Mouse (Mus musculus) liver, postnatal 0 days (tissue): ENCODE results near the gene Yars2. TPM values are rescaled to one million over a fixed set of nuclear protein-coding genes. Genes with fewer than 3 reads are reported as not detected.
"Not testable (repeated sequence)": the region's sequence is repeated elsewhere in the genome, so short reads cannot be mapped to it uniquely, and the experiment has no call there.

Experiments used
- ATAC-seq: fragments of 200-750 bp; cut with Nextera tagmentation; 2 replicates; pipeline ENCODE4 v1.8.0; 2017; ENCODE audit warnings: mild to moderate bottlenecking, moderate library complexity
- DNase-seq: peaks from one replicate; pipeline ENCODE4 v3.0.0-alpha.2; 2016
- H3K27ac ChIP-seq: fragments of 300-500 bp; sonication (generic); 2 replicates; pipeline ENCODE4 v1.5.1; 2014; ENCODE audit warnings: antibody characterized with exemption, moderate library complexity, mild to moderate bottlenecking, low read depth
- H3K27me3 ChIP-seq: fragments of 300-500 bp; sonication (generic); 2 replicates; pipeline ENCODE4 v1.6.1; 2014; ENCODE audit warnings: low read length, control low read depth, mixed read lengths; ENCODE audit not compliant: insufficient read depth
- H3K36me3 ChIP-seq: fragments of 300-500 bp; sonication (generic); replicated peaks from 2 replicates; pipeline ENCODE4 v1.6.1; 2014; ENCODE audit warnings: mild to moderate bottlenecking, control low read depth, low read length, moderate library complexity, mixed read lengths; ENCODE audit not compliant: insufficient read depth
- H3K4me1 ChIP-seq: fragments of 300-500 bp; sonication (generic); 2 replicates; pipeline ENCODE4 v1.6.1; 2014; ENCODE audit warnings: antibody characterized with exemption, mild to moderate bottlenecking, control low read depth; ENCODE audit not compliant: insufficient read depth
- H3K4me2 ChIP-seq: fragments of 300-500 bp; sonication (generic); 2 replicates; pipeline ENCODE4 v1.6.1; 2014; ENCODE audit warnings: low read depth, mild to moderate bottlenecking, low read length, moderate library complexity, mixed read lengths
- H3K4me3 ChIP-seq: fragments of 300-500 bp; sonication (generic); 2 replicates; pipeline ENCODE4 v1.5.1; 2014; ENCODE audit warnings: low read depth, low read length
- H3K9ac ChIP-seq: fragments of 300-500 bp; sonication (generic); replicated peaks from 2 replicates; pipeline ENCODE4 v1.6.1; 2014; ENCODE audit warnings: mild to moderate bottlenecking, moderate library complexity
- H3K9me3 ChIP-seq: fragments of 300-500 bp; sonication (generic); 2 replicates; pipeline ENCODE4 v1.6.1; 2016; ENCODE audit warnings: mild to moderate bottlenecking, control low read depth, low read length, mixed read lengths
- CTCF ChIP-seq: sonication (generic); IDR thresholded peaks from 2 replicates; pipeline ENCODE4 v1.5.1; 2016; ENCODE audit warnings: antibody characterized with exemption, low read depth
- EP300 ChIP-seq: IDR thresholded peaks from 2 replicates; pipeline ENCODE4 v1.6.1; 2016; ENCODE audit warnings: antibody characterized with exemption, low read depth, mild to moderate bottlenecking
- WGBS: fragments of 180-500 bp; shearing (Covaris S2); extraction: QIAGEN DNeasy Blood & Tissue Kit; methylation state at CpG from one replicate; pipeline ENCODE4 v1.1.7; 2014; ENCODE audit not compliant: insufficient replicate concordance; 5-methylcytosine and 5-hydroxymethylcytosine counted together
- polyA plus RNA-seq: library from polyadenylated mRNA; unstranded; fragments of >200 nt; fragmentation: Nextera tagmentation; extraction: Ambion mirVana; gene quantifications from 2 replicates; pipeline ENCODE4 v1.2.1, GENCODE M21; 2015

Yars2 gene
- polyA plus RNA-seq, 1 experiment from 2014 or later: 17.8 TPM

DNA sequence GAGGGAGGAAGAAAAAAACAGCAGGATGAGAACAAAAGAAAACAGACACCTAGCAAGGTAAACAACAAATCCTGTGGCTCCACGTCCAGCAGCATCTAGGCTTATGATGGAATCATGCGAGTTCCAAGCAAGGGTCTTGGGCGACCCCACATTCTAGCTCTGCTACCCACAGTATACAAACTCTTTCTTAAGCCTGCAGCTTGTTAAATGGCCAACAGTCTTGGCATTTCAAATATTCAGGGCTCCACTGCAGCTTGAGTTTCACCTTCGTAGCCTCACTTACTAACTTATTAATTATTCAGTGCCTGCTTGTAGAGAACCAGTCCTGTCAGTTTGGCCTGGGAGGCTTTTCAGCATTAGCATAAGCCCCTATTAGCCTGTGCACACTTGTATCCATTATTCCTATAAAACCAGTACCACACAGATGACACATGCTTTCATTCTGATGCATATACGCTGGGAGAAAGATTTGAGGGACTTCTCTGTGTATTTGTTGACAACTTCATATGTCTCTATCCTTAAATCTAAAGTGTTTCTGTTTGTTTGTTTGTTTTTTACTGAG is 23.1 kb downstream of the Yars2 start:
- H3K4me2 ChIP-seq: no peak overlapping the region
- ATAC-seq (no peak), DNase-seq (no peak)
- no peaks in the 10 kb centered on the region for H3K4me1 ChIP-seq
- no peak for TF ChIP-seq CTCF
- no peak for TF ChIP-seq EP300
- no peak overlapping the region for H3K27ac ChIP-seq
- WGBS: 81% methylated on average over 5 of the region's 5 CpGs
- no peaks in the 10 kb centered on the region for H3K27me3 ChIP-seq
- peaks cover 37% of the 10 kb centered on the region for H3K36me3 ChIP-seq
- H3K4me3 ChIP-seq: no peak overlapping the region
- no peak overlapping the region for H3K9ac ChIP-seq
- H3K9me3 ChIP-seq: no peaks in the 10 kb centered on the region

DNA sequence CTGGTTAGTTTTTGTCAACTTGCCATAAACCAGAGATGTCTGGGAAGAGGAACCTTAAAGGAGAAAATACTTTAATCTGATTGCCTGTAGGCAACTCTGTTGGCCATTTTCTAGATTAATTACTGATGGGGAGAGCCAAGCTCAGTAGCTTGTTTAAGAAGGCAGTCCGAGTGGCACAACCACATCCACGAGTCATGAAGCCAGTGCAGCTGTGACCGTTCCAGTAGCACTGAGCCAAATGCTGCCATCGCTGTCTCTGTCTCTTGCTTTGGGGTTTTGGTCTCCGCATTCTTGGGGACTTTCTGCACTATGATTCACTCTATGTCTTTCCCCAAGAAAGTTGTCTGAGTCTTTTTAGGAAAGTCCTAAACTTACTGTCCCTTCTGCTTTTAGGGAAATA is 43.7 kb downstream of the Yars2 start:
- WGBS: 85% methylated on average over 5 of the region's 5 CpGs
- no peak for TF ChIP-seq CTCF
- TF ChIP-seq EP300: no peak
- Histone ChIP-seq H3K27me3 (no peaks in the 10 kb centered on the region), H3K9me3 (no peaks in the 10 kb centered on the region), H3K27ac (no peak overlapping the region), H3K4me3 (no peak overlapping the region), H3K36me3 (peaks cover 11% of the 10 kb centered on the region), H3K4me2 (no peak overlapping the region), H3K4me1 (no peaks in the 10 kb centered on the region), H3K9ac (no peak overlapping the region)
- DNase-seq (no peak), ATAC-seq (no peak)

DNA sequence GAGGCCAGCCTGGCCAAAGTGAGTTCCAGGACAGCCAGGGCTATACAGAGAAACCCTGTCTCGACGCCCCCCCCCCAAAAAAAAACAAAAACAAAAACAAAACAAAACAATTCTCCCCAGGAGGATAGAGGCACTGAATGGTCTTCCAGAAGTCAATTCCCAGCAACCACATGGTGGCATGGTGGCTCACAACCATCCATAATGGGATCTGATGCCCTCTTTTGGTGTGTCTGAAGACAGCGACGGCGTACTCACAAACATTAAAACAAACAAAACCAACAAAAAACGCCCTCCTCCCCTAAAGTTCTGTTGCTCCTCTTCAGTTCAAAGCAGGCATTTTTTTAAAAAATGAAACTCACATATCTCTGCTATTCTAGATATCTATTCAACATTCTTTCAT is 55.1 kb downstream of the Yars2 start:
- ATAC-seq (no peak), DNase-seq (no peak)
- peak overlapping the region; percentile 75 for H3K4me2 ChIP-seq
- H3K27me3 ChIP-seq: no peaks in the 10 kb centered on the region
- H3K9me3 ChIP-seq: no peaks in the 10 kb centered on the region
- H3K36me3 ChIP-seq: no peaks in the 10 kb centered on the region
- peak overlapping the region; percentile 86 for H3K4me3 ChIP-seq
- 4% methylated on average over 6 of the region's 6 CpGs for WGBS
- H3K27ac ChIP-seq: peak overlapping the region; percentile 95
- TF ChIP-seq CTCF (peak; percentile 48), EP300 (no peak)
- peaks cover 9% of the 10 kb centered on the region for H3K4me1 ChIP-seq
- H3K9ac ChIP-seq: peak overlapping the region; percentile 86

DNA sequence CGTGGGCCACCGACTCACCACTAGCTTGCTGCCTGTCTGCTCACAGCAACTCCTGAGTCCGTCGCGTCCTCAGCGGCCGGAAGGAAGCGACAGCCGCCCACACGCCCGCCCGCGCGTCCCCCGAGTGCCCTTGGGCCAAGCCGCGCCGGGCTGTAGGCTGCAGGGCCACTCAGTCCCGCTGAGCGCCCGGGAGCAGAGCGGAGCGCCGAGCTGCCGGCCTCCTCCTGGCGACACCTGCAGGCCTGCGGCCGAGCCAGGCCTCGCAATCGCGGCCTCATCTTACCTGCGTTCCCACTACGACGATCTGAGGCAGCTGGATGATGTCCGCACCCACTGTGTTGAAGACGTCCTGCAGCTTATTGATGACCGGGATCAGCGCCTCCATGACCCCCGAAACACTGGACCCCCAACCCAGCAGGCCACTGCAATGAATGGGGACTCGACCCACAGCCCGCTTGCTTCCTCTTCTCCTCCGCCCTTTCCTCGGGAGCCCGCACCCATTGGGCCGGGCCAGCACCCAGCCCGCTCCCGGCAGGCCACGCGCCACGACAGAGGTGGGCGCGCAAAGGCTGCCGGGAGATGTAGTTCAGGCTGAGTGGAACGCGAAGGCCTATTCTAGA is 55.8 kb downstream of the Yars2 start, which contains the start of gene Dnm1l:
Dnm1l (minus strand) TSS at position 479 of the 620 bp plus-strand sequence.
- peak within 1 kb of the TSS; percentile 95 for H3K27ac ChIP-seq
- peak within 1 kb of the TSS; percentile 86 for H3K4me3 ChIP-seq
- ATAC-seq (peak; percentile 99), DNase-seq (peak; percentile 93)
- WGBS: under 1% methylated on average over 55 of the region's 55 CpGs
- H3K27me3 ChIP-seq: no peaks in the 10 kb centered on the region
- TF ChIP-seq CTCF (peak; percentile 64), EP300 (no peak)
- H3K4me2 ChIP-seq: peak within 1 kb of the TSS; percentile 75
- H3K9me3 ChIP-seq: no peaks in the 10 kb centered on the region
- peaks cover 9% of the 10 kb centered on the region for H3K4me1 ChIP-seq
- H3K36me3 ChIP-seq: no peaks in the 10 kb centered on the region
- H3K9ac ChIP-seq: peak within 1 kb of the TSS; percentile 86

DNA sequence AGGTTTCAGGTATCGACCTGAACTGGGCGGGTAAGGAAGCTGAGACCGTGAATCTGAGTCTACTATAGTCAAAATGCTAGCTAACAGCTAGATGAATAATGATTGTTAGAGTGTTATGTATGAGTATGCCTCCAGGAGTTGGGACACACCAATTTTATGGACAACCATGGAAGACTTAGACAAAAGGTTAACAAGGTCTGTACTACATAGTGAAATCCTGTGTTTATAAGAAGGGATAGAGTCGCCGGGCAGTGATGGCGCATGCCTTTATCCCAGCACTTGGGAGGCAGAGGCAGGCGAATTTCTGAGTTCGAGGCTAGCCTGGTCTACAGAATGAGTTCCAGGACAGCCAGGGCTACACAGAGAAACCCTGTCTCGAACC is 56.3 kb downstream of the Yars2 start:
- H3K9ac ChIP-seq, ATAC-seq, H3K36me3 ChIP-seq, DNase-seq, H3K27me3 ChIP-seq, H3K9me3 ChIP-seq, H3K4me1 ChIP-seq: not testable (repeated sequence)
- Histone ChIP-seq H3K4me2 (peak overlapping the region; percentile 75), H3K27ac (peak overlapping the region; percentile 95; the same call in 1 of the 2 replicates), H3K4me3 (peak overlapping the region; percentile 86)
- WGBS: 46% methylated on average over 9 of the region's 9 CpGs

Other genes with a start within 250 kb of the Yars2 start
- 14.4 and 18.5 TPM in 2 replicates for gene Pkp2, start 89.6 kb upstream of the Yars2 start, polyA plus RNA-seq
- gene Dnm1l, start 56.0 kb downstream of the Yars2 start, polyA plus RNA-seq: 18.4 and 18.8 TPM in 2 replicates